Mouse (Mus musculus) megakaryocyte, embryonic 14.5 days (primary cell): ENCODE measurements around the gene Six3.

Source experiments
- FLI1 ChIP-seq: IDR thresholded peaks from 2 replicates; pipeline ENCODE4 v1.6.1; 2012; ENCODE audit warnings: low read length, inconsistent platforms, mixed read lengths
- GATA1 ChIP-seq: IDR thresholded peaks from 3 replicates; pipeline ENCODE4 v1.6.1; 2012; ENCODE audit warnings: mixed read lengths, low read length, inconsistent platforms, borderline replicate concordance

- TF ChIP-seq GATA1, result no peak
- TF ChIP-seq FLI1, result no peak
Observed at GRCm38 (mm10) chr17:85610393-85611115, 2.9 kb upstream of the Six3 start.
